In genomic region chr11:89186911-89187621, GRCm38 (mm10) we compare ENCODE assay signal across 9 mouse cellular contexts.
A peak's percentile ranks its signal among the peaks of the same experiment; 100 is the strongest.
DNase-seq lines count a peak whose midpoint lies in the region; ATAC-seq and TF ChIP-seq lines count a peak whose summit lies in the region.
"Had no signal": no experiment of that assay in that cellular context is flagged by ENCODE, and none has a peak within 500 bp of the region (broad histone marks: within the 10 kb centered on the region; RNA-seq: fewer than 3 reads in every experiment).

No protein-coding gene starts in this region.

- no peak overlapping the region for H3K27ac ChIP-seq in brown adipose tissue, adult 24 weeks (replicated peaks; ENCODE audit: low read depth, low read length)
- no peak overlapping the region; the same call in 1 of the 2 replicates for H3K27ac ChIP-seq in forebrain, embryonic 14.5 days (ENCODE audit: low read depth, low read length)
- H3K27ac ChIP-seq in heart, embryonic 15.5 days = peak overlapping the region; percentile 66
- no peak overlapping the region for H3K27ac ChIP-seq in kidney, postnatal 0 days
- H3K27ac ChIP-seq in liver, embryonic 11.5 days (ENCODE audit: low read depth, low read length) = no peak overlapping the region
- H3K27ac ChIP-seq in neural tube, embryonic 14.5 days (ENCODE audit: low read depth, low read length) = no peak overlapping the region

- no peaks in the 10 kb centered on the region for H3K27me3 ChIP-seq in forebrain, embryonic 14.5 days (replicated peaks; ENCODE audit: control insufficient read depth, insufficient read depth, low read length)
- no peaks in the 10 kb centered on the region for H3K27me3 ChIP-seq in heart, embryonic 15.5 days
- no peaks in the 10 kb centered on the region for H3K27me3 ChIP-seq in kidney, postnatal 0 days (ENCODE audit: insufficient read depth, low read length)
- H3K27me3 ChIP-seq in liver, embryonic 11.5 days (replicated peaks; ENCODE audit: control insufficient read depth, insufficient read depth, low read length) = peaks cover 7% of the 10 kb centered on the region
- no peaks in the 10 kb centered on the region for H3K27me3 ChIP-seq in neural tube, embryonic 14.5 days (ENCODE audit: control insufficient read depth, insufficient read depth, low read length)
- H3K27me3 ChIP-seq: CH12.LX had no signal

- peak; percentile 81 for ATAC-seq in forebrain, embryonic 14.5 days
- ATAC-seq in heart, embryonic 15.5 days (replicated peaks; ENCODE audit: insufficient number of reproducible peaks, insufficient read depth, low FRiP score, low read depth) = peak; percentile 89
- ATAC-seq in kidney, postnatal 0 days (replicated peaks; ENCODE audit: low FRiP score, low read depth) = peak; percentile 96
- no peak for ATAC-seq in liver, embryonic 11.5 days (replicated peaks; ENCODE audit: low FRiP score)
- ATAC-seq in neural tube, embryonic 14.5 days (ENCODE audit: low read depth) = peak; percentile 75

- DNase-seq in 3134 (ENCODE audit: extremely low read depth, insufficient read length, low spot score) = peak; percentile 100
- DNase-seq in forebrain, embryonic 14.5 days (ENCODE audit: low spot score) = peak; percentile 70
- DNase-seq in kidney, postnatal 0 days (ENCODE audit: low spot score) = peak; percentile 82
- DNase-seq in liver, embryonic 11.5 days (ENCODE audit: low spot score) = peak; percentile 52
- DNase-seq in urinary bladder, postnatal 4 days (ENCODE audit: low spot score in 2 of 2) = peak; percentile 89 to 90

- H3K4me1 ChIP-seq in brown adipose tissue, adult 24 weeks (ENCODE audit: control insufficient read depth, insufficient read depth, insufficient read length, low read length) = peaks cover 5% of the 10 kb centered on the region; the same call in 1 of the 2 replicates
- H3K4me1 ChIP-seq in forebrain, embryonic 14.5 days (ENCODE audit: control insufficient read depth, insufficient read depth, low read length) = peaks cover 16% of the 10 kb centered on the region
- peaks cover 21% of the 10 kb centered on the region for H3K4me1 ChIP-seq in heart, embryonic 15.5 days (replicated peaks)
- H3K4me1 ChIP-seq in kidney, postnatal 0 days (replicated peaks; ENCODE audit: insufficient read depth, low read length) = peaks cover 10% of the 10 kb centered on the region; the same call in 1 of the 2 replicates
- H3K4me1 ChIP-seq in liver, embryonic 11.5 days (replicated peaks; ENCODE audit: control insufficient read depth, insufficient read depth, low read length) = no peaks in the 10 kb centered on the region
- H3K4me1 ChIP-seq in neural tube, embryonic 14.5 days (ENCODE audit: control insufficient read depth, insufficient read depth, low read length) = peaks cover 5% of the 10 kb centered on the region; the same call in 1 of the 2 replicates

- no peaks in the 10 kb centered on the region for H3K36me3 ChIP-seq in forebrain, embryonic 14.5 days (ENCODE audit: control insufficient read depth, insufficient read depth, low read length)
- H3K36me3 ChIP-seq in heart, embryonic 15.5 days = no peaks in the 10 kb centered on the region
- H3K36me3 ChIP-seq in kidney, postnatal 0 days (ENCODE audit: insufficient read depth, low read length) = no peaks in the 10 kb centered on the region
- H3K36me3 ChIP-seq in liver, embryonic 11.5 days (ENCODE audit: control insufficient read depth, insufficient read depth, low read length) = no peaks in the 10 kb centered on the region
- no peaks in the 10 kb centered on the region for H3K36me3 ChIP-seq in neural tube, embryonic 14.5 days (ENCODE audit: control insufficient read depth, insufficient read depth, low read length)

- no peak for TF ChIP-seq CTCF in kidney, postnatal 0 days (IDR thresholded peaks at IDR 0.05; ENCODE audit: low read depth)

- WGBS in forebrain, embryonic 14.5 days = 5% methylated on average over 26 of the region's 26 CpGs
- WGBS in heart, embryonic 15.5 days = 3% methylated on average over 26 of the region's 26 CpGs
- 4% methylated on average over 26 of the region's 26 CpGs for WGBS in kidney, postnatal 0 days
- 10% methylated on average over 26 of the region's 26 CpGs for WGBS in liver, embryonic 11.5 days
- 7% methylated on average over 26 of the region's 26 CpGs for WGBS in neural tube, embryonic 14.5 days

- no peak overlapping the region for H3K9ac ChIP-seq in forebrain, embryonic 14.5 days (ENCODE audit: low read length)
- peak overlapping the region; percentile 29; the same call in 1 of the 2 replicates for H3K9ac ChIP-seq in heart, embryonic 15.5 days
- H3K9ac ChIP-seq in kidney, postnatal 0 days (ENCODE audit: low read depth, low read length) = no peak overlapping the region
- H3K9ac ChIP-seq in liver, embryonic 11.5 days (ENCODE audit: low read depth, low read length) = no peak overlapping the region
- H3K9ac ChIP-seq in neural tube, embryonic 14.5 days (replicated peaks; ENCODE audit: low read depth, low read length) = no peak overlapping the region

- no peaks in the 10 kb centered on the region for H3K9me3 ChIP-seq in forebrain, embryonic 14.5 days (replicated peaks; ENCODE audit: control insufficient read depth, low read length)
- no peaks in the 10 kb centered on the region for H3K9me3 ChIP-seq in heart, embryonic 15.5 days (replicated peaks)
- no peaks in the 10 kb centered on the region for H3K9me3 ChIP-seq in kidney, postnatal 0 days (replicated peaks; ENCODE audit: low read length)
- no peaks in the 10 kb centered on the region for H3K9me3 ChIP-seq in liver, embryonic 11.5 days (ENCODE audit: control insufficient read depth, low read length)
- no peaks in the 10 kb centered on the region for H3K9me3 ChIP-seq in neural tube, embryonic 14.5 days (ENCODE audit: control insufficient read depth, low read length)

- peak overlapping the region; percentile 38 for H3K4me2 ChIP-seq in forebrain, embryonic 14.5 days (ENCODE audit: low read length)
- H3K4me2 ChIP-seq in heart, embryonic 15.5 days = peak overlapping the region; percentile 59
- H3K4me2 ChIP-seq in kidney, postnatal 0 days (ENCODE audit: low read length) = peak overlapping the region; percentile 42
- H3K4me2 ChIP-seq in liver, embryonic 11.5 days = peak overlapping the region; percentile 46
- peak overlapping the region; percentile 32 for H3K4me2 ChIP-seq in neural tube, embryonic 14.5 days (ENCODE audit: low read depth, low read length)

- peak overlapping the region; percentile 3 for H3K4me3 ChIP-seq in brown adipose tissue, adult 24 weeks (ENCODE audit: insufficient read depth, low read depth, low read length)
- no peak overlapping the region for H3K4me3 ChIP-seq in forebrain, embryonic 14.5 days (ENCODE audit: low read depth, low read length)
- peak overlapping the region; percentile 30 for H3K4me3 ChIP-seq in heart, embryonic 15.5 days
- no peak overlapping the region for H3K4me3 ChIP-seq in kidney, postnatal 0 days (replicated peaks; ENCODE audit: low read depth, low read length)
- no peak overlapping the region for H3K4me3 ChIP-seq in liver, embryonic 11.5 days (ENCODE audit: low read depth, low read length)
- no peak overlapping the region for H3K4me3 ChIP-seq in neural tube, embryonic 14.5 days (ENCODE audit: low read depth, low read length)

Comparison
In these comparisons a context has a peak if more than half of its experiments do, and no peak if none do; other contexts are left out.
1. H3K4me3 ChIP-seq: peak in brown adipose tissue, adult 24 weeks (single experiment) and heart, embryonic 15.5 days (single experiment); none in forebrain, embryonic 14.5 days (single experiment), kidney, postnatal 0 days (single experiment), liver, embryonic 11.5 days (single experiment) and neural tube, embryonic 14.5 days (single experiment).
2. Peak in every context shown above with its lines, with median percentiles within 50 percentile points of each other: DNase-seq and H3K4me2 ChIP-seq.